Mouse (Mus musculus) stomach, embryonic 14.5 days (tissue): Measurements from ENCODE around the gene Lamtor5. TPM values are rescaled to one million over a fixed set of nuclear protein-coding genes. Genes with fewer than 3 reads are reported as not detected.
A peak's percentile ranks its signal among the peaks of the same experiment; 100 is the strongest.

Experiments used
- ATAC-seq: fragments of 200-750 bp; cut with Nextera tagmentation; 2 replicates; pipeline ENCODE4 v1.8.0; 2017; ENCODE audit warnings: low read depth, moderate TSS enrichment; ENCODE audit not compliant: insufficient number of reproducible peaks, insufficient read depth, low FRiP score
- H3K27ac ChIP-seq: fragments of 300-500 bp; sonication (generic); 2 replicates; pipeline ENCODE4 v1.5.1; 2014; ENCODE audit warnings: mild to moderate bottlenecking, low read length, moderate library complexity, mixed read lengths
- H3K27me3 ChIP-seq: fragments of 300-500 bp; sonication (generic); 2 replicates; pipeline ENCODE4 v1.6.1; 2014; ENCODE audit warnings: low read length, control low read depth, mixed read lengths; ENCODE audit not compliant: control insufficient read depth, insufficient read depth
- H3K36me3 ChIP-seq: fragments of 300-500 bp; sonication (generic); 2 replicates; pipeline ENCODE4 v1.6.1; 2014; ENCODE audit warnings: mild to moderate bottlenecking, control low read depth, low read length, moderate library complexity, mixed read lengths; ENCODE audit not compliant: control insufficient read depth, insufficient read depth
- H3K4me1 ChIP-seq: fragments of 300-500 bp; sonication (generic); 2 replicates; pipeline ENCODE4 v1.6.1; 2014; ENCODE audit warnings: low read length, control low read depth, mixed read lengths; ENCODE audit not compliant: control insufficient read depth, insufficient read depth
- H3K4me2 ChIP-seq: fragments of 300-500 bp; sonication (generic); replicated peaks from 2 replicates; pipeline ENCODE4 v1.6.1; 2014; ENCODE audit warnings: low read depth, low read length, control low read depth
- H3K4me3 ChIP-seq: fragments of 300-500 bp; sonication (generic); 2 replicates; pipeline ENCODE4 v1.5.1; 2014; ENCODE audit warnings: low read depth, low read length, control low read depth
- H3K9ac ChIP-seq: fragments of 300-500 bp; sonication (generic); replicated peaks from 2 replicates; pipeline ENCODE4 v1.6.1; 2014; ENCODE audit warnings: low read depth, mild to moderate bottlenecking, control low read depth, low read length, moderate library complexity, mixed read lengths
- H3K9me3 ChIP-seq: fragments of 300-500 bp; sonication (generic); 2 replicates; pipeline ENCODE4 v1.6.1; 2016; ENCODE audit warnings: low read depth, low read length, control low read depth; ENCODE audit not compliant: control insufficient read depth
- WGBS: fragments of 180-500 bp; shearing (Covaris S2); extraction: QIAGEN DNeasy Blood & Tissue Kit; methylation state at CpG from one replicate; pipeline ENCODE4 v1.1.7; 2014; 5-methylcytosine and 5-hydroxymethylcytosine counted together
- polyA plus RNA-seq: library from polyadenylated mRNA; unstranded; fragments of >200 nt; fragmentation: Nextera tagmentation; extraction: Ambion mirVana; gene quantifications from 2 replicates; pipeline ENCODE4 v1.2.1, GENCODE M21; 2014

Lamtor5 gene
- polyA plus RNA-seq, 1 experiment from 2014 or later: 201 TPM

DNA sequence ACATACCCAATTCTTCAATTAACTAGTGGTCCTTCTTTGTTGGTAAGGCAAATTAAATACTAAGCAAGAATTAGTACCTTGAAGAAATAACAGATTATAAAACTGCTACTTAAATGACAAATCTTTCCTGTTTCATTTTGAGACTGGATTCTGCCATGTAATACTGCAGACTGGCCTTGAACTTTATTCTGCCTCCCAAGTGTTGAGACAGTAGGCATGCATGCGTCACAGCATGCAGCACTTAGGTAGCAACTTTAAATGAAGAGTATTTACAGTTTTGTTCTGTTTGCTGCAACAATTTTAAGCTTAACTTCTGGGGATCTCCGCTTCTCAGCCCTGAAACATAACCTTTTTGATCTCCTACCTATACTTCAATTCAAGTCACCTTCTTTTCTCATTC, 42.5 kb downstream of the Lamtor5 start:
- H3K9me3 ChIP-seq: no peaks in the 10 kb centered on the region
- H3K27me3 ChIP-seq: no peaks in the 10 kb centered on the region
- no peak overlapping the region for H3K9ac ChIP-seq
- no peak overlapping the region for H3K4me2 ChIP-seq
- H3K4me1 ChIP-seq: peaks cover 19% of the 10 kb centered on the region; the same call in 1 of the 2 replicates
- H3K4me3 ChIP-seq: no peak overlapping the region
- 88% methylated on average over 2 of the region's 2 CpGs for WGBS
- H3K27ac ChIP-seq: no peak overlapping the region
- H3K36me3 ChIP-seq: peaks cover 19% of the 10 kb centered on the region
- no peak for ATAC-seq

DNA sequence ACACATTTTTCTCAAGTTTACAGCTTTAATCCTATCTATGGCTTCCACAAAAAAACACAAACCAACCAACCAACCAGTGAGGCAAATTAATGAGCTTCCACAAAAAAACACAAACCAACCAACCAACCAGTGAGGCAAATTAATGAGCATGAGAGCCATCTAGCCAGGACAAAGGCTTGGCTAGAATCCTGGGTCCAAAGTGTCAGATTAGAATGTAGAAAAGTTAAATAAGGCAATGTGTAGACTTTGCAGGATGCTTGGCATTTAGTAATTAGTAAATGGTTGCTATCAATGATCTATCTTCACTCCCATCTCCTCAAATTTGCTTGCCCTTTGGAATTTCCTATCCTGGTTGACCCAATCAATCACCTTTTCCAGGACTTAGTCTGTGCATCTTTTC, 43.1 kb downstream of the Lamtor5 start:
- no peak overlapping the region for H3K27ac ChIP-seq
- no peak overlapping the region for H3K9ac ChIP-seq
- H3K9me3 ChIP-seq: no peaks in the 10 kb centered on the region
- H3K4me3 ChIP-seq: no peak overlapping the region
- ATAC-seq: no peak
- no peaks in the 10 kb centered on the region for H3K27me3 ChIP-seq
- peaks cover 19% of the 10 kb centered on the region; the same call in 1 of the 2 replicates for H3K4me1 ChIP-seq
- peaks cover 20% of the 10 kb centered on the region for H3K36me3 ChIP-seq
- no peak overlapping the region for H3K4me2 ChIP-seq

GRCm38 (mm10) chr3:107326442-107326841, 47.8 kb downstream of the Lamtor5 start:
- no peaks in the 10 kb centered on the region for H3K9me3 ChIP-seq
- WGBS: 92% methylated on average over 1 of the region's 1 CpGs
- ATAC-seq: no peak
- no peak overlapping the region for H3K4me2 ChIP-seq
- H3K4me1 ChIP-seq: peaks cover 34% of the 10 kb centered on the region
- no peak overlapping the region for H3K9ac ChIP-seq
- H3K36me3 ChIP-seq: peaks cover 34% of the 10 kb centered on the region
- H3K27ac ChIP-seq: no peak overlapping the region
- H3K4me3 ChIP-seq: no peak overlapping the region
- no peaks in the 10 kb centered on the region for H3K27me3 ChIP-seq

DNA sequence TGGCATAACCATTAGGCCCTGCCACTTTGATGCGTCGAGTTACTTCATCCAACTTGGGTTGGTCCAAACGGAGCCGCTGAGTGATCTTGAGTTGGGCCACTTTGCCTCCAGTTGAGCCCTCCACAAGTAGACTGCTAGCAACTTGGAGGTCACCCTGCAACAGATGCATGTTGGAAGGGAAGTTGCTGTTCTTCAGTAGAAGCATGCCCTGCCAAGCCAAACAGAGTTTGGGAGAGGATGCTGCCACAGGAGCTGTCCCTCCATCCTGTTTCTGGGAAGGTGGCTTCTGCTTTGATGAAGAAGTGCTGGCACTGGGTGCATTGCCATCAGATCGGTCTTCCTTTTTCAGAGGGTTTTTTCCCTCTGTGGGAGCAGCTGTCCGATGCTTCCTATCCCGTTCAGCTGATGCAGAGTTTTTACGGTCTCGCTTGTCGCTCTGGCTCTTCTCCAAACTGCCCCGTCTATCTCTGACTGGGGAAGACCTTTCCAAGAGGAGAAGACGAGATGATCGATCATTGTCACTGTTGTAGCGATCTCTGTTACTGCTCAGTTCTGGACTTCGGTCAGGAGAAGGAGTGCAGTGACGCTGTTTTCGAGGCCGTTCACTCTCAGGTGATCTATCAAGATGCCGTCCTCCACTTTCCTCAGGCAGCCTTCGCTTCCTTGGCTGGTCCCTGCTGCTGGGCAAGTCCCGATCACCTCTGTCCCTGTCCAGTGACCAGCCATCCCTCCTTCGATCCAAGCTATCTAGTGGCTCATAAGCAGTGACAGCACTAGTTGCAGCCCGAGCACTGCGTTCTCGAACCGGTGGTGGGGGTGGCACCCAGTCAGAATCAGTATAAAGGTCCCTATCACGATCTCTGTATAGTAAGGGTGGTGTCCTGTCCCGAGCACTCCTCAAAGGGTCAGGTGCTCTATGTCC, 52.1 kb downstream of the Lamtor5 start:
- 50% methylated on average over 28 of the region's 28 CpGs for WGBS
- no peaks in the 10 kb centered on the region for H3K9me3 ChIP-seq
- no peak for ATAC-seq
- H3K27me3 ChIP-seq: no peaks in the 10 kb centered on the region
- no peak overlapping the region for H3K27ac ChIP-seq
- H3K36me3 ChIP-seq: peaks cover 24% of the 10 kb centered on the region
- H3K4me3 ChIP-seq: peak overlapping the region; percentile 97
- peak overlapping the region; percentile 95 for H3K4me2 ChIP-seq
- H3K4me1 ChIP-seq: peaks cover 28% of the 10 kb centered on the region
- H3K9ac ChIP-seq: peak overlapping the region; percentile 82; the same call in 1 of the 2 replicates

DNA sequence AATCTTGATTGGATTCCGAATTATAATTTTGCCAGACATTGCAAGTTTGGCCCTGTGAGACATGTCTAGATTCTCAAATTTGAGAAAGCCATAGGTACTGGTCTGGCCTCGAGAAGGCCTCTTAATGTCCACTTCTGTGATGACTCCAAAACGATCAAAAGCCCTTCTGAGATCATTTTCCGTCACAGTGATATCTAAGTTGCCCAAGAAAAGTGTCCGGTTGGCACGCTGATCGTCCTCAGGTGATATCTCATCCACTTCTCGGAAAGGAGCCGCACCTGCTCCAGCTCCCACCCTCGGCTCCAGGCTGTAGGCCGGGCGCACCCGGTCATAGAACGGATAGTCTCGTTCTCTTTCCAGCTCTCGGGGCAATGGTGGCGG, 53.1 kb downstream of the Lamtor5 start:
- Histone ChIP-seq H3K36me3 (peaks cover 20% of the 10 kb centered on the region), H3K9ac (peak overlapping the region; percentile 82), H3K4me3 (peak overlapping the region; percentile 97), H3K27ac (no peak overlapping the region; the same call in 1 of the 2 replicates), H3K27me3 (no peaks in the 10 kb centered on the region), H3K4me2 (peak overlapping the region; percentile 95), H3K9me3 (no peaks in the 10 kb centered on the region), H3K4me1 (peaks cover 24% of the 10 kb centered on the region)
- ATAC-seq: no peak
- 17% methylated on average over 17 of the region's 17 CpGs for WGBS

DNA sequence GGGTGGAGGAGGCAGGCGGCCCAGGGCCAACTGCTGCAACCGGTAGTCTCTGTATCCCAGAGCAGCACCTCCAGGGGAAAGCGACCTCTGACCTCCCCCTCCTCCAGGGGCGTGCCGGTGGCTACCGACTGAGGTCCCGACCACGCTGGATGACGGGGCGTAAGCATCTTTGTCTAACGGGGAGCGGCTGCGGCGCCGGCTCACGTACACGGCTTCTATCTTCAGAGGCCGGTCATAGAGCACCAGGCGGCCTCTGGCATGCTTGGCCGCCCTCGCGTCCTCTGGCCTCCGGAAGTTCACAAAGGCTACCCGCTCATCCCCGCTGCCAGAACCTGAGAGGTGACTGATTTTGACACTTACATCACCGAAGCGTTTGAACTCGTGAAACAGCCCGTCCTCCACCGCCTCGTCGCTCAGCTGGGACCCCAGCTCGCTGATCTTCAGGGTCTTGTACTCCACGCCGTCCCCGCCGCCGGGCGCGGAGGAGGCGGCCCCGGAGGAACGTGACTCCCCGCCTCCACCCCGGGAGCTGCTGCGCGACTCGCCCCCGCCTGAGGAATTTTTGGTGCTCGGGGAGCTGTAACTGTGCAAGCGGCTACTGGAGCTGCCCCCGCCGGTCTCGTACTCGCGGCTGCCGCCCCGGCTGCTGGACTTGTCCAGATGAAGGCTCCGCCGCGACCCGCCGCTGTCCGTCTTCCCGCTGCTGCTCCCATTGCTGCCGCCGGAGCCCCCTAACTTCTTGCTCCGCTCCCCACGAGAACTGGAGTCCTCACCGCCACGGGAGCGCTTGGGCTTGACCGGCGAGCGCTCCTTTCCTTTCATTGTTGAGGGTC, 53.7 kb downstream of the Lamtor5 start:
- Histone ChIP-seq H3K27ac (peak overlapping the region; percentile 93), H3K4me3 (peak overlapping the region; percentile 97), H3K9ac (peak overlapping the region; percentile 82), H3K27me3 (no peaks in the 10 kb centered on the region), H3K4me2 (peak overlapping the region; percentile 95), H3K9me3 (no peaks in the 10 kb centered on the region), H3K4me1 (peaks cover 24% of the 10 kb centered on the region), H3K36me3 (peaks cover 20% of the 10 kb centered on the region)
- WGBS: under 1% methylated on average over 66 of the region's 75 CpGs
- no peak for ATAC-seq

DNA sequence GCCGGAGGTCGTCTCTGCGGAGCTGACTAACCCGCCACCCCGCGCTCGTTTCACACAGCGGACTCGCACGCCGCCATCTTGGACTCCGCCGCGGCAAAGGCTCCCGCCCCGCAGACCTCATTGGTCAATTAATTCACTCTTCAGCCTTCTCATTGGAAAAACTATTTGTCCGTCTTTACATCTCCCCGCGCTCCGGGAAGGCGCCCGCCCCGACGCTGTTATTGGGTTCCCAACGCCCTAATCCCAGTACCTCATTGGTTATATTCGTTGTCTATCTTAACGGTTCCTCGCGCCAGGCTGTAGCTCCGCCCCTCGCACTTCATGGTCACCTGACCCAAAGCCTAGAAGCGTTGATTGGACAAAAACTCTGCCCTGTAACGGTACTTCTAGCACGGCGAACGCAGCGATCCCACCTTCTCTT, 54.3 kb downstream of the Lamtor5 start:
- peaks cover 24% of the 10 kb centered on the region for H3K4me1 ChIP-seq
- H3K27ac ChIP-seq: peak overlapping the region; percentile 96
- H3K4me2 ChIP-seq: no peak overlapping the region
- H3K27me3 ChIP-seq: no peaks in the 10 kb centered on the region
- under 1% methylated on average over 37 of the region's 37 CpGs for WGBS
- peak; percentile 96 for ATAC-seq
- peak overlapping the region; percentile 82 for H3K9ac ChIP-seq
- H3K4me3 ChIP-seq: peak overlapping the region; percentile 97
- H3K36me3 ChIP-seq: peaks cover 17% of the 10 kb centered on the region
- no peaks in the 10 kb centered on the region for H3K9me3 ChIP-seq
